Mouse (Mus musculus) cortical plate, adult 2 months (tissue): ENCODE results near the gene Ndufs4. TPM values are rescaled to one million over a fixed set of nuclear protein-coding genes. Genes with fewer than 3 reads are reported as not detected.
"Not testable (repeated sequence)": the region's sequence is repeated elsewhere in the genome, so short reads cannot be mapped to it uniquely, and the experiment has no call there.

Source experiments
- H3K27ac ChIP-seq: fragments of 200-500 bp; 2 replicates; pipeline ENCODE4 v1.5.1; 2012; ENCODE audit warnings: low read length, control low read depth, inconsistent platforms; ENCODE audit not compliant: insufficient read depth
- H3K4me1 ChIP-seq: fragments of 200-500 bp; 2 replicates; pipeline ENCODE4 v1.6.1; 2011; ENCODE audit warnings: low read length; ENCODE audit not compliant: control insufficient read depth, insufficient read depth
- H3K4me3 ChIP-seq: fragments of 200-500 bp; 2 replicates; pipeline ENCODE4 v1.5.1; 2011; ENCODE audit warnings: mild to moderate bottlenecking, low read length, control low read depth; ENCODE audit not compliant: insufficient read depth
- CTCF ChIP-seq: fragments of 200-500 bp; IDR thresholded peaks from 2 replicates; pipeline ENCODE4 v1.5.1; 2011; ENCODE audit warnings: mild to moderate bottlenecking, control low read depth, low read length; ENCODE audit not compliant: insufficient read depth; ENCODE audit errors: extremely low read depth
- POLR2A ChIP-seq: fragments of 200-500 bp; IDR thresholded peaks from 2 replicates; pipeline ENCODE4 v1.6.1; 2011; ENCODE audit warnings: mild to moderate bottlenecking, low read length, control low read depth; ENCODE audit not compliant: insufficient read depth; ENCODE audit errors: extremely low read depth
- polyA plus RNA-seq: library from polyadenylated mRNA; depleted of rRNA; stranded (reverse); fragments of >200 nt; gene quantifications from 2 replicates; pipeline ENCODE4 v1.2.3, GENCODE M21; 2012

Ndufs4 gene
- polyA plus RNA-seq, 1 experiment: 125 TPM

GRCm38 (mm10) chr13:114303466-114304175 is 84.4 kb downstream of the Ndufs4 start:
- H3K4me1 ChIP-seq: no peaks in the 10 kb centered on the region
- TF ChIP-seq CTCF (no peak), POLR2A (no peak)

GRCm38 (mm10) chr13:114297761-114298160 is 90.3 kb downstream of the Ndufs4 start:
- Histone ChIP-seq H3K27ac (no peak overlapping the region), H3K4me3 (no peak overlapping the region), H3K4me1 (no peaks in the 10 kb centered on the region)
- TF ChIP-seq POLR2A (no peak), CTCF (no peak)

More at GRCm38 (mm10) chr13:114303466-114304175, 84.4 kb downstream of the Ndufs4 start:
- Histone ChIP-seq H3K4me3 (no peak overlapping the region), H3K27ac (no peak overlapping the region)

- Histone ChIP-seq H3K4me1 (no peaks in the 10 kb centered on the region), H3K27ac (no peak overlapping the region), H3K4me3 (no peak overlapping the region)
- TF ChIP-seq CTCF (no peak), POLR2A (no peak)
These were observed 91.5 kb downstream of the Ndufs4 start for GRCm38 (mm10) chr13:114296556-114296955.

- H3K4me1 ChIP-seq: no peaks in the 10 kb centered on the region
- H3K27ac ChIP-seq: no peak overlapping the region
- H3K4me3 ChIP-seq: no peak overlapping the region
- TF ChIP-seq POLR2A: no peak
These were observed 98.6 kb downstream of the Ndufs4 start for GRCm38 (mm10) chr13:114289411-114289810.

GRCm38 (mm10) chr13:114288511-114288910 is 99.5 kb downstream of the Ndufs4 start:
- Histone ChIP-seq H3K27ac (no peak overlapping the region), H3K4me1 (no peaks in the 10 kb centered on the region), H3K4me3 (no peak overlapping the region)
- no peak for TF ChIP-seq POLR2A
- no peak for TF ChIP-seq CTCF

GRCm38 (mm10) chr13:114278690-114279089 is 109.4 kb downstream of the Ndufs4 start:
- H3K4me3 ChIP-seq, H3K4me1 ChIP-seq, H3K27ac ChIP-seq: not testable (repeated sequence)

- no peaks in the 10 kb centered on the region for H3K4me1 ChIP-seq
- TF ChIP-seq POLR2A (no peak), CTCF (no peak)
- H3K4me3 ChIP-seq: no peak overlapping the region
- H3K27ac ChIP-seq: no peak overlapping the region
These were observed 110.8 kb downstream of the Ndufs4 start for GRCm38 (mm10) chr13:114277277-114277676.

- TF ChIP-seq CTCF: no peak
- TF ChIP-seq POLR2A: no peak
- Histone ChIP-seq H3K4me1 (no peaks in the 10 kb centered on the region), H3K4me3 (no peak overlapping the region), H3K27ac (no peak overlapping the region)
These were observed 116.5 kb downstream of the Ndufs4 start for GRCm38 (mm10) chr13:114271410-114272105.

- Histone ChIP-seq H3K27ac (no peak overlapping the region), H3K4me3 (no peak overlapping the region), H3K4me1 (no peaks in the 10 kb centered on the region)
- TF ChIP-seq CTCF (no peak), POLR2A (no peak)
These were observed 120.3 kb downstream of the Ndufs4 start for GRCm38 (mm10) chr13:114267741-114268140.
